Mouse (Mus musculus) ES-E14 (cell line): ENCODE results near the gene Cfap74.

Experiments used
- HCFC1 ChIP-seq: IDR thresholded peaks from 2 replicates; pipeline ENCODE4 v1.6.1; 2012; ENCODE audit warnings: low read length, inconsistent platforms, borderline replicate concordance; ENCODE audit not compliant: insufficient read depth
- MAFK ChIP-seq: IDR thresholded peaks from 2 replicates; pipeline ENCODE4 v1.6.1; 2014; ENCODE audit warnings: mild to moderate bottlenecking, low read depth, low read length, inconsistent platforms; ENCODE audit not compliant: insufficient read depth
- ZC3H11A ChIP-seq: IDR thresholded peaks from 2 replicates; pipeline ENCODE4 v1.6.1; 2012; ENCODE audit warnings: low read depth, mild to moderate bottlenecking, inconsistent platforms, low read length, borderline replicate concordance

- no peak for TF ChIP-seq ZC3H11A
- no peak for TF ChIP-seq MAFK
- no peak for TF ChIP-seq HCFC1
Measured at GRCm38 (mm10) chr4:155466080-155466479, 57.1 kb downstream of the Cfap74 start.
